Mouse (Mus musculus): ENCODE measurements around the gene 6030408B16Rik. TPM values are rescaled to one million over a fixed set of nuclear protein-coding genes. Genes with fewer than 3 reads are reported as not detected.

Gene 6030408B16Rik
- polyA plus RNA-seq, 1 experiment: not detected

DNA sequence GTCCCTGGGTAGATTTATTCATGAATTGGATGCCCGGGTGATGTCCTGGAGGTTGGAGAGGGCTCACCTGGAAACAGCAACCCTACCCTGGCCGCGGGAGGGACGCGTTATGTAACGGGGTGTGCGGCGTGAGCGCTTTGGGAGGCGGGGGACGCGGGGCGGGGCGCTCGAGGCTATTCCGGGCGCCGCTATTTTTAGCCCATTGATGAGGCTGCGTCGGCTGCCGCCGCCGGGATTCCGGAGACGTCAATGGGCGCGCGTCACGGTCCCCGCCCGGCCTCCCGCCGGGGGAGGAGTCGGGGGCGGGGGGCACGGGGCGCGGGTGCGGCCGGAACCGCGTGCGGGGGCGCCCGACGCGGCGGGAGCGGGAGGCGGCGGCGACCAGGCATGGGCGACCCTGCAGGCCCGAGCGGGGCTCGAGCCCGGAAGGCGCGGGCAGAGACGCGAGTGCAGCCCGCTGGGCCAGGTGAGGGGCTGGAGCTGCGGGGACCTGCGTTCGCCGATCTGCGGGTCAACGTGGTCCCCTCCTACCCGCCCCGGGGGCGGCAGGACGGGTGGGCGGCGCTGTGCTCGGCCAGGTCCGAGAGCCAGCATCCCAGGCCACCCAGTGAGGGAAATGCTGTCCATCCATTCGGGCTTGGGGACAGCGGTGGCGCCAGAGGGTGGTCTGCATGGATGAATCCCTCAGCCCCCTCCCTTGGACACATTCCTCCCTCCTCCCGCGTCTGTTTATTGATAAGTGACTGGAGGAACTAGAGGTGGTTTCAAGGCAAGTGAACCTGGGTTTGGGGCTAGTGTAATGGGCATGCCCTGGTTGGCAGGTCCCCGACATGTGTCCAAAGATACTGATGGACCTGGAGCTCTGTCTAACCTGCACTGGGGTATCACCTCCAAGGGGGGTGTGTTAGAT lies 38.9 kb upstream of the 6030408B16Rik start, which contains the start of gene Nr4a1:
Gene Nr4a1, plus strand, starts transcription at position 384 of the 910 bp plus-strand sequence.
- peaks cover 56% of the 10 kb centered on the region for H3K4me1 ChIP-seq (ENCODE audit: control insufficient read depth, insufficient read depth, low read length)
- TF ChIP-seq POLR2A (IDR thresholded peaks at IDR 0.05; ENCODE audit: borderline replicate concordance, low read depth, low read length): no peak
- TF ChIP-seq CTCF (IDR thresholded peaks at IDR 0.05; ENCODE audit: low read depth, low read length): peak; percentile 15; the same call in 1 of the 2 replicates
- H3K27ac ChIP-seq (ENCODE audit: insufficient read depth, low read depth, low read length): peak within 1 kb of the TSS; percentile 52
- H3K4me3 ChIP-seq (ENCODE audit: insufficient read depth, low read length): peak within 1 kb of the TSS; percentile 68

DNA sequence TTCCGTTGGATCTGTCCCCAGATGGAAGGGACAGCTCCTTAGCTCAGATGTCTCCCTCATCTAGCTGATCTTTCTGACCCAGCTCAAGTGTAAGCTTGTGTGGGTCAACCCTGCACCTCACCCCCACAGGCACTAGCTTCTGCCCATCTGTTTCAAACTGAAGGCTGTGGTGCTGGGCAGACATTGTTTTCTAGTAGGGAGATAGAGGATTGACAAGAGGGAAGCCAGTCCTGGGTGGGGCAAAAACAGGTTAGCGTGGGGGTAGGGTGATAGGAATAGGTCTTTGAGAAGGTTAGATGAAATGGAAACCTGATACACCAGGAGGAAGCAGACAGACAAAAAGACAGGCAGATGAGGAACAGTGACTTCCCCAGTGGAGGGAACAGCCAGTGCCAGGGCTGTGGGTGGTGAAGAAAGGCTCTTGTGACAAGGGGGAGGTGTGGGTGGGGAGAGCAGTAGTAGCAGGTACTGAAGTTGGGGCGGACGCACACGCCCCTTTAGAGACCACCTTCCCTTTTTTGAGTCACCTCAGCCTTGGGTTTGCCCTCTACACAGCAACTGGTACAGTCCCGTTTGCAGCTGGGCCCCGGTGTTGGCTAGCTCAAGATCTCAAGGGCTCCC lies 37.1 kb upstream of the 6030408B16Rik start:
- no peak overlapping the region for H3K27ac ChIP-seq (ENCODE audit: insufficient read depth, low read depth, low read length)
- H3K4me1 ChIP-seq (ENCODE audit: control insufficient read depth, insufficient read depth, low read length): peaks cover 56% of the 10 kb centered on the region
- H3K4me3 ChIP-seq (ENCODE audit: insufficient read depth, low read length): no peak overlapping the region
- TF ChIP-seq CTCF (IDR thresholded peaks at IDR 0.05; ENCODE audit: low read depth, low read length): no peak
- no peak for TF ChIP-seq POLR2A (IDR thresholded peaks at IDR 0.05; ENCODE audit: borderline replicate concordance, low read depth, low read length)

DNA sequence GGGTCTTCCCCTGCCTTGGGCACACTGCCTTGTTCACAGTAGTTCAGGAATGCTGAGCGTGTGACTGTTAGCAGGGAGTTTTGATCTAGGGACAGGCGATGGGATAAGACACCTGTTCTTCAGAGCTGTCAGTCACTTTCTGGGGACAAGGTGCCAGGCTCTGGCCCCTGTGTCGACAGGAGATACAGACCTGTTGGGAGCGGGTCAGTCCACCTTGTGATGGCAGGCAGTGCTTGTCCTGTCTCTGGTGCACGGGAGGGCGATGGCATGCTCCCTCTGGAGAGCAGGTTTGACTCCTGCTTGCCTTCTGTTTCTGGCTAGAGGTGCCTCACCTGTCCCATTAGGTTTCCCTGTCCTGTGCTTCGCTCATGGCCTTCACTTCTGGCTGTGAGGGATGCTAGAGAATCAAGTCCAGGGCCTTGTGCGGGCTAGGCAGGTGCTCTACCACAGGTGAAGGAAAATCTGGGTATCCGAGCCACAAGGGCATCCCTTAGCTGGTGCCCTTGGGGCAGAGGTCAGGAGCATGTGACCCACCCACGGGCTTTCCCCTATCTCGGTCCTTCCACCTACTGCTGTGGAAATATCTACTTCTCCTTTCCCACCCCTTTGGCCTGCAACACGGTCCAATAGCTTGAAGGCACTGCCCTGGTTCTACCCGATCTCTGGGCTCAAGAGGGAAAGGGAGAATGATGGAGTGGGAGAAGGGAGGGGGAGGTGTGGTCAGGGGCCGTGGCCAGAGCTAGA lies 36.4 kb upstream of the 6030408B16Rik start:
- no peak overlapping the region for H3K4me3 ChIP-seq (ENCODE audit: insufficient read depth, low read length)
- no peak for TF ChIP-seq POLR2A (IDR thresholded peaks at IDR 0.05; ENCODE audit: borderline replicate concordance, low read depth, low read length)
- no peak for TF ChIP-seq CTCF (IDR thresholded peaks at IDR 0.05; ENCODE audit: low read depth, low read length)
- peaks cover 56% of the 10 kb centered on the region for H3K4me1 ChIP-seq (ENCODE audit: control insufficient read depth, insufficient read depth, low read length)
- H3K27ac ChIP-seq (ENCODE audit: insufficient read depth, low read depth, low read length): no peak overlapping the region

DNA sequence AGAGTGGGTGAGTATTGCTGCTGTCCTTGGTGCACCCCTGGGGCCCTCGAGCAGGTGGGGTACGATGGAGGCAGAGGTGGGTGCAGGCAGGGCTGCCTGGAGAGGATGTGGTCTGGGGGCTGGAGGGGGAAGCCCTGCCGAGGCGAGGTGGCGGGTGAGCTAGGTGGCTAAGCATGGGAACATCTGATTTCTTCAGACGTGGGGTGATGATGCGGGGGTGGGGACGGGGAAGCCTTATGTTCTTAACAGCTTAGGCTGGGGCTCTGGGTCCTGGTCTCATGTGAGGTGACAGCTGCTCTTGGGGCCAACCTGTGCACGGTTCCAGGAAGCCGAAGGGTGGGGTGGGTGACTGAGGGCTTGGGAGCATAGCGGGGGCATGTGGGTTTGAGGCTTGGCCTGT lies 34.6 kb upstream of the 6030408B16Rik start:
- H3K4me3 ChIP-seq (ENCODE audit: insufficient read depth, low read length): no peak overlapping the region
- TF ChIP-seq CTCF (IDR thresholded peaks at IDR 0.05; ENCODE audit: low read depth, low read length) (no peak), POLR2A (IDR thresholded peaks at IDR 0.05; ENCODE audit: borderline replicate concordance, low read depth, low read length) (no peak)
- H3K27ac ChIP-seq (ENCODE audit: insufficient read depth, low read depth, low read length): no peak overlapping the region
- H3K4me1 ChIP-seq (ENCODE audit: control insufficient read depth, insufficient read depth, low read length): peaks cover 55% of the 10 kb centered on the region

DNA sequence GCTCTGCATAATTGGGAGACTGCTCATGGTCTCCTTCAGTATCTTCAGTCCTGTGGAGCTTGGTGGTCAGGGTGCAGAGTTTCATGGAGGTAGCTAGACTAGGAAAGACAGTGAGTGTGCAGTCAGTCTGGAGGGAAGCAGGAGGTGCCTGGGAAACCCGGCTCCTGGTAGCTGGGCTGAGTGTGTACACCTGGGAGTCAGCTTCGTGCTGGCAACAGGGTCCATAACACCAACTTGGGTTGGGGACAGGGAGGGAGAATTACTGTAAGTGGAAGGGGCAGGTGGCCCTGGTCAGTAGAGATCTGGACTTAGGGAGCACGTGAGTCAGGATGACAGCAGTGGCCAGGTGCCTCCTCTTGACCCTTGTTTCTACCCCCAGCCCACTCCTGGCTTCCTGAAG lies 33.1 kb upstream of the 6030408B16Rik start:
- H3K4me1 ChIP-seq (ENCODE audit: control insufficient read depth, insufficient read depth, low read length): peaks cover 57% of the 10 kb centered on the region
- no peak overlapping the region for H3K27ac ChIP-seq (ENCODE audit: insufficient read depth, low read depth, low read length)
- TF ChIP-seq POLR2A (IDR thresholded peaks at IDR 0.05; ENCODE audit: borderline replicate concordance, low read depth, low read length): no peak
- TF ChIP-seq CTCF (IDR thresholded peaks at IDR 0.05; ENCODE audit: low read depth, low read length): no peak
- no peak overlapping the region for H3K4me3 ChIP-seq (ENCODE audit: insufficient read depth, low read length)

DNA sequence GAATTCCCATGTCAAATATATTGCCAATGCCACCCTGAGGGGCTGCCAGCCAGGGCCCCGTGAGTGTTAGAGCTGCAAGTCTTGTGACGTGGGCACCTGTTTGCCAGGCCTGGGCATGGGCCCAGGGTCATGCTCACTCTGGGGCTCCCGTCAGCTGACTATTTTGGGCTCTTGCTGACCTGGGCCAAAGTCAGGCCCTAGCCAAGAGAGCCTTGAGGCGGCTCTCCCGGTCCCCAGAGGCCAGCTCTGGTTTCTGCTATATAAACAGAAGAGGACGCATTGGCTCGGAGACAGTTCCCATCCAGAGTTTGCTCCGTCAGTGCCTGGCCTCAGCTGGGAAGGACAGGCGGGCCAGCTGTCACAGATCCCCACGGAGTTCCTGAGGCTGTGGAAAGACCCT lies 32.6 kb upstream of the 6030408B16Rik start:
- Histone ChIP-seq H3K4me3 (ENCODE audit: insufficient read depth, low read length) (no peak overlapping the region), H3K4me1 (ENCODE audit: control insufficient read depth, insufficient read depth, low read length) (peaks cover 55% of the 10 kb centered on the region), H3K27ac (ENCODE audit: insufficient read depth, low read depth, low read length) (no peak overlapping the region)
- no peak for TF ChIP-seq CTCF (IDR thresholded peaks at IDR 0.05; ENCODE audit: low read depth, low read length)
- no peak for TF ChIP-seq POLR2A (IDR thresholded peaks at IDR 0.05; ENCODE audit: borderline replicate concordance, low read depth, low read length)

DNA sequence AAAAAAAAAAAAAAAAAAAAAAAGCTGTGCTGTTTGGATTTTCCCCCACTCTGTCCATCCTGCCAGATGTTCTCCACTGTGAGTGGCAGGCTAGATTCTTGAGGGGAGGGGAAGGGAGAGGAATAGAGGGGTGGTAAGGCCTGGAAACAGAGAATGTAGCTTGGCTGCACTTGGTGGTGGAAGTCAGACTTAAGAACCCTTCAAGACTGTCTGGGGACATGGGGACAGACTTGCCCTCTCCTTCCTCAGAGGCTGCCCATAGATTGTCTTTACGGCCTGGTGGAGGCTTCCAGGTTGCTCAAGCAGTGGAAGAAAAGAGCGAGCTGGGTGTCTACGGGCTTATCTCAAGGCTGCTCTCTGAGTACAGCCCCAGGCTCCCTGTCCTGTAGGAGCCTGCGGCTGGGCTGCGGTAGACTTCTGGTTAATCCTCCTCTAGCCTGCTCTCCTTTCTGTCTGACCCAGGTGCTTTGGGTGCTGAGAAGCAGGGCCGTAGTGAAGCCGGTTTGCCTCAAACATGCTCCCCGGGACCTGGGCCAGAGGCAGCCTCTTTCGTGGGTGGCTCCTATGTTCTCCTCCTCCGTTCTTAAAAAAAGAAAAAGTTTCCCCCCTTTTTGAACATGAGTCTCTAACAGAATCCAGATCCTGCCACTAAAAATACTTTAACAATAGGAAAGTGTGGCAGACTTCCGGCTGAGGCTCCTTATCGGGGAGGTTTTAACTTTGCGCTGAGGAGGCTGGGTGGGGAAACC lies 32.0 kb upstream of the 6030408B16Rik start:
- H3K4me3 ChIP-seq (ENCODE audit: insufficient read depth, low read length): no peak overlapping the region

DNA sequence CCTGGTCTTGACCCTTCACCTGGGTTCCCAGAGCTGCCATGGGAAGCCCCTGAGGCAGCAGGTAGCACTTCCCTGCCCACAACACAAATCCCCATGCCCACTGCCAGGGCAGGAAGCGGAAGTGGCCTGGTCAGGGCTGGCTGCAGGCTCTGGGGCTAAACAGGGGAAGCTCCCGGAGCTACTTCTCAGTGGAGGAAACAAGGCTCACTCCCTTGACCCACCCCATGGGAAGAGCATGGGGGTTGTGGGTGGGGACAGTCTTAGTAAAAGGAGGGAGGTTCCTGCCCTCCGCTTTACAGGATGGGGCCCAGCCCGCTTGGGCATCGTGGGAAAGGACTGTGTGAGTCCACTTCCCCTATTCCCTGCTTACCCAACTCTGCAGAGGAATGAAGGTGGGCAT lies 30.5 kb upstream of the 6030408B16Rik start:
- H3K4me3 ChIP-seq (ENCODE audit: insufficient read depth, low read length): no peak overlapping the region
- TF ChIP-seq POLR2A (IDR thresholded peaks at IDR 0.05; ENCODE audit: borderline replicate concordance, low read depth, low read length) (no peak), CTCF (IDR thresholded peaks at IDR 0.05; ENCODE audit: low read depth, low read length) (no peak)
- H3K27ac ChIP-seq (ENCODE audit: insufficient read depth, low read depth, low read length): peak overlapping the region; percentile 64
- peaks cover 44% of the 10 kb centered on the region for H3K4me1 ChIP-seq (ENCODE audit: control insufficient read depth, insufficient read depth, low read length)

More for the DNA sequence above, 32.0 kb upstream of the 6030408B16Rik start:
- Histone ChIP-seq H3K27ac (ENCODE audit: insufficient read depth, low read depth, low read length) (no peak overlapping the region), H3K4me1 (ENCODE audit: control insufficient read depth, insufficient read depth, low read length) (peaks cover 55% of the 10 kb centered on the region)
- TF ChIP-seq POLR2A (IDR thresholded peaks at IDR 0.05; ENCODE audit: borderline replicate concordance, low read depth, low read length) (no peak), CTCF (IDR thresholded peaks at IDR 0.05; ENCODE audit: low read depth, low read length) (no peak)

Data from bone marrow macrophage, adult 2 months (primary cell).